Mouse (Mus musculus) heart, embryonic 14.5 days (tissue): Measurements from ENCODE around the gene Gm10230. TPM values are rescaled to one million over a fixed set of nuclear protein-coding genes. Genes with fewer than 3 reads are reported as not detected.
"Not testable (repeated sequence)": the region's sequence is repeated elsewhere in the genome, so short reads cannot be mapped to it uniquely, and the experiment has no call there.

Experiments
- ATAC-seq: fragments of 200-750 bp; cut with Nextera tagmentation; 2 replicates; pipeline ENCODE4 v1.8.0; 2017; ENCODE audit warnings: low read depth, moderate TSS enrichment; ENCODE audit not compliant: insufficient number of reproducible peaks, insufficient read depth, low FRiP score
- H3K27ac ChIP-seq, 2 experiments: fragments of 200-500 bp in 1 of 2; fragments of 300-500 bp in 1 of 2; sonication (generic) in 1 of 2; replicated peaks in 1 of 2; 2 replicates each; pipeline ENCODE4 v1.5.1; 2012 to 2014; ENCODE audit warnings: low read depth in 2 of 2, low read length in 2 of 2, control low read depth in 1 of 2, mild to moderate bottlenecking in 1 of 2, mixed read lengths in 1 of 2; ENCODE audit not compliant: control insufficient read depth in 1 of 2, insufficient read depth in 1 of 2
- H3K27me3 ChIP-seq: fragments of 300-500 bp; sonication (generic); 2 replicates; pipeline ENCODE4 v1.6.1; 2014; ENCODE audit warnings: mild to moderate bottlenecking, low read length, control low read depth; ENCODE audit not compliant: control insufficient read depth, insufficient read depth
- H3K36me3 ChIP-seq: fragments of 300-500 bp; sonication (generic); 2 replicates; pipeline ENCODE4 v1.6.1; 2014; ENCODE audit warnings: mild to moderate bottlenecking, control low read depth, low read length, mixed read lengths; ENCODE audit not compliant: control insufficient read depth, insufficient read depth
- H3K4me1 ChIP-seq, 2 experiments: fragments of 200-500 bp in 1 of 2; fragments of 300-500 bp in 1 of 2; sonication (generic) in 1 of 2; 2 replicates each; pipeline ENCODE4 v1.6.1; 2012 to 2014; ENCODE audit warnings: low read length in 2 of 2, control low read depth in 1 of 2, mixed read lengths in 1 of 2; ENCODE audit not compliant: control insufficient read depth in 2 of 2, insufficient read depth in 2 of 2
- H3K4me2 ChIP-seq: fragments of 300-500 bp; sonication (generic); 2 replicates; pipeline ENCODE4 v1.6.1; 2014; ENCODE audit warnings: mild to moderate bottlenecking, low read length
- H3K4me3 ChIP-seq, 2 experiments: fragments of 200-500 bp in 1 of 2; fragments of 300-500 bp in 1 of 2; sonication (generic) in 1 of 2; 2 replicates each; pipeline ENCODE4 v1.5.1; 2012 to 2014; ENCODE audit warnings: low read length in 2 of 2, mild to moderate bottlenecking in 2 of 2, control low read depth in 1 of 2, low read depth in 1 of 2, moderate library complexity in 1 of 2; ENCODE audit not compliant: control insufficient read depth in 1 of 2, insufficient read depth in 1 of 2
- H3K9ac ChIP-seq: fragments of 300-500 bp; sonication (generic); 2 replicates; pipeline ENCODE4 v1.6.1; 2014; ENCODE audit warnings: mild to moderate bottlenecking, low read length
- H3K9me3 ChIP-seq: fragments of 300-500 bp; sonication (generic); 2 replicates; pipeline ENCODE4 v1.6.1; 2016; ENCODE audit warnings: low read length, control low read depth; ENCODE audit not compliant: control insufficient read depth
- WGBS: fragments of 180-500 bp; shearing (Covaris S2); extraction: QIAGEN DNeasy Blood & Tissue Kit; methylation state at CpG from one replicate; pipeline ENCODE4 v1.1.7; 2014; 5-methylcytosine and 5-hydroxymethylcytosine counted together
- microRNA-seq: library from miRNA; unstranded; fragments of <30 nt; microRNA quantifications from one replicate; pipeline ENCODE4, GENCODE M21; 2016
- polyA plus RNA-seq: library from polyadenylated mRNA; unstranded; fragments of >200 nt; fragmentation: Nextera tagmentation; extraction: Ambion mirVana; gene quantifications from 2 replicates; pipeline ENCODE4 v1.2.1, GENCODE M21; 2014

Gene Gm10230
- not detected in 2 replicates for polyA plus RNA-seq

DNA sequence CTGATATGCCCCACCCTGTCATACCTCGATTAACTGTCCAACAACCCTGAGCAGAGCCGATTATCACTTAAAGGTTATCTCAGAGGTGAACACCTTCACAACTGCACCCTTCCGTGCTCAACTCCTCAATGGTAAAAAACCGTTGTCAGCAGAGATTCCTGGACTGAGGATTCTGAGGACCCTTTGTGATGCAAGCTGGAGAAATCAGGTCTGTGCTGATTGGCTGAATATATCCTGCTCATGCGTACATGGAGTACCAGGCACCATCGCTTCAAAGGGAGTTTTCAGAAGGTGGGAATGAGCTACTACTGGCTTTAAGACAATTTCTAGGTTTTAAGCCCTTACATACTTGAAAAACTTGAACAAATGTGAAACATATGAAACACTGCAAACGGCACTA, at the start of gene Gm10230:
TSS of gene Gm10230 (minus strand) at position 101 of the 400 bp plus-strand sequence.
- not testable (repeated sequence) for H3K36me3 ChIP-seq, H3K9ac ChIP-seq, H3K9me3 ChIP-seq, H3K27ac ChIP-seq, H3K4me1 ChIP-seq, ATAC-seq, H3K4me2 ChIP-seq, H3K4me3 ChIP-seq, H3K27me3 ChIP-seq
- no CpG with 5 or more reads among the region's 7 CpGs for WGBS

Small RNAs within 50 kb of the gene (microRNA-seq; reads per million reads assigned to microRNA genes)
- not detected for gene Gm44452
